Mouse (Mus musculus) kidney, adult 8-10 months (tissue): ENCODE results near the gene 1700047I17Rik2.
"Not testable (repeated sequence)": the region's sequence is repeated elsewhere in the genome, so short reads cannot be mapped to it uniquely, and the experiment has no call there.

ENCODE experiments used
- DNase-seq, 2 experiments: peaks; one replicate each; pipeline ENCODE4 v3.0.0; 2022

The 1700047I17Rik2 gene

DNA sequence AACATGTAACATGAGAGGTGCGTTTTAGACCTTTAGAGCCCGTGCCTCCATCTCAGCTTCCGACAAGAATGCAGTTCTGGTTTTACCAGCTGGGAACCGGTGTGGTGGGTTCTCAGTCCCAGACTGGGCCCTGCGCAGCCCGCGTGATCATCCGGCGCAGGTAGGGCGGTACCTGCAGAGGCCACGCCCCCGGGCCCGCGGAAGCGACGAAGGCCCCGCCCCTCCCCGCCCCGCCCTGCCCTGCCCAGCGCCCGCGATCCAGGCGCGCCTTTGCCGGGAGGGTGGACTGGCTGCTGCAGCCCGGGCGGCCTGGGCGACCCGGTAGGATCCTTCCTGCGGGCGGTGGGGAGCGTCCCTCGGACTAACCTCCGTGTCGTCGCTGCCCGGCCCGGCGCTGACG, at the start of gene 1700047I17Rik2:
1700047I17Rik2 (plus strand) TSS at position 287 of the 400 bp plus-strand sequence.
- not testable (repeated sequence) for DNase-seq

DNA sequence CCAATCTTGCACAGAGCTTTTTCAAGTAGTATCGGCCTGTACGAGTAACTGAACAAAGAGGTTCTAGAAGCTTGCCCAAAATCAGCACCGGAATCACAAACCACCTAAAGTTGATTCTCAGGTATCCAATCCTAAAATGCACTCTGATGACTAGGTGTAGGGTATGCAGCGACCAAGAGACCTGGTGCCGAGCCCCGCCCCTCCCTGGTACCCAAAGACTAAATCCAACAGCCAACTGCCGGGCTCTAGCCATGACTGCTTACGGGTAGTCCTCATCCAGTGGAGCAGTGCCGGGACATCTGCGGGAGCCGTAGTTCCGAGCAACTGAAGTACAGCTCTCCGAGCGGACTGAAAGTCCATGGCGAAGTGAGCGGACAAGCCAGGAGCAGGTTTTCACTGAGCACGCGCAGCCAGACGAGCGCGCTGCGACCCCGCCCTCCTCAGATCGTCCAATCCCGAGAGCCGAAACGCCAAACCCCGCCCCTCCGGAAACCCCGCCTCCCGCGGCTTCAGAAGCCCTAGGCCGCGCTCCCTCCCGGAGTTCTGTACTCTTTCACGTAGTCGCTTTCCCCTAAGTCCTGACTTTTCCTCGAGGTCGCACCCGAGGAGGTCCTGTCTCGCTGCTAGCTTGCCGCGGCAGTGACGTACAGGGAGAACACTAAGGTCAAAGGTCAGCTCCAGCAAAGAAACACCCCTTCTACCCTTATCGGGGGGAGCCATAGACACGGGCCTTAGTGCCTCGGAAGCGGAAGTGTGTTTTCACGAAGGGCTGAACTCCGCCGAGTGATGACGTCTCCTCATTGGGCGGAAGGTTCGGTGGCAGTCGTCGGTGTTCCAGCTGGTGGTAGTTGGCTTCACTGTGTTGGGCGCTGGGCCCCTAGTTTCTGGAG, 44.6 kb upstream of the 1700047I17Rik2 start, which contains the start of gene Srp54b:
Srp54b (plus strand) TSS at position 546 of the 890 bp plus-strand sequence.
- not testable (repeated sequence) for DNase-seq

DNA sequence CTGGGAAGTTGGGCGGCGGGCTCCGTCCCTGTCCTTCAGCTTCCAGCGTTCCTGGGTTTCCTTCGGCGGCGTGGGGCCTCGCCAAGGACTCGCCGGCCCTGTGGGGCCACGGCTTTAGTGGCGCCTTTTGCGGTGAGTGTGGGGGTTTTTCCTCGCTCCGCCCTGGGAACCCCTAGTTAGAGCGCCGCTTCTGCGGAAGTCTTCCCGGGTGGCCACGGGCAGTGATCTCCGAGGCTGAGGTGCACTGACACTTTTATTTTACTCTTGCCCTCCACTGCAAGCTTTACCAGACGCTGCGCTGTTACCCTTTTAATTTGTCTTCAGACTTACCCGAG, 44.0 kb upstream of the 1700047I17Rik2 start:
- not testable (repeated sequence) for DNase-seq

DNA sequence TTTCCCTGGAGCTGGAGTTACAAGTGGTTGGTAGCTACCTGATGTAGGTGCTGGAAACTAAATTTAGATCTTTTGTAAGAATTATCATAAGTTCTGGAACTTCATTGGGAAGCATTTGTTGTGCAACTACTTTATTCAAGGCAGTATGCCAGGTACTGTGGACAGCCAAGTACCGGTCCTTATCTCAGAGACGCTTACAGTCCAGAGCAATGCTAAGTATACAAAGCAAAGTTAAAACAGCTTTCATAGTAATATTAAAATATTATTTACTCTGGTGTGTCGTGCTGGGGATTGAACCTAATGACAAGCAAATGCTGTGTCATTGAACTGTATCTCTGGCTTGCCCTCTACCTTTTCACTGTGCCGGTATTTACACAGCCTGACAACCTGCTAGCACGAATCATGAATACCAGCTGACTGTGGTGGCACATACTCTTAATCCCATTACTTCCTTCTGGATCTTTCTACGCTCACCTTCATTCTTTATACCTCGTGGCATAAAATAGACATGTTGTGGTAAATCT, 32.3 kb upstream of the 1700047I17Rik2 start:
- DNase-seq = not testable (repeated sequence)

DNA sequence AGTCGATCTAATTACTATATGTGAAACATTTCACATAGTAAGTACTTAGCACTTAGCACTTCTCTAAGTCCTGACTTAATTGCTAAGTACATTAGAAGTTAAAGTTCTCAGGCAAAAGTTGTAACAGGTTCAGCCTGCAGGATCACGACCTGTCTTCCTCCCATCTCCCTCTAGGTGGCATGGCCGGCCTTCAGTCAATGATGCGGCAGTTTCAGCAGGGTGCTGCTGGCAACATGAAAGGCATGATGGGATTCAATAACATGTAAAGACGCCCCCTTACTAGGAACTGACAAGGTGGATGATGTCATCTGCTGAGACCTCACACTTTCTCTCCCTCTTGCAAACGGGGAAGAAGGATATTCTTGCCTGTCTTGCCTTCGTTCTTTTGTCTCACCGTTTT, 11.7 kb upstream of the 1700047I17Rik2 start:
- DNase-seq = not testable (repeated sequence)

DNA sequence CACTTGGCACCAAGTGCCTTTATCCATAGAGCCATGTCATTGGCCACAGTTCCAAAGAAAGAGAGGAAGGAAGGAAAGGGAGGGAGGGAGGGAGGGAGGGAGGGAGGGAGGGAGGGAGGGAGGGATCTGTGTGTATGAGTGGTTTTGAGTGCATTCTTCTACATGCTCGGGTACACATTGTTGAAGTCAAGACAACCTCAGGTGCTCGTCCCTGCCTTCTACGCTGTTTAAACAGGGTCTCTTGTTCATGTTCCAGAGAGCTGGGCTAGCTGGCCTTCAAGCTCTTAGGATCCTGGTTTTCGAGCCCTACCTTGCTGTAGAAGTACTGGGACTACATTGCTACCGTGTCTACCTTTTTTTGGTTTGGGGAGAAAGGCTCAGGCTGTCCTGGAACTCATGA, 10.3 kb upstream of the 1700047I17Rik2 start:
- not testable (repeated sequence) for DNase-seq

DNA sequence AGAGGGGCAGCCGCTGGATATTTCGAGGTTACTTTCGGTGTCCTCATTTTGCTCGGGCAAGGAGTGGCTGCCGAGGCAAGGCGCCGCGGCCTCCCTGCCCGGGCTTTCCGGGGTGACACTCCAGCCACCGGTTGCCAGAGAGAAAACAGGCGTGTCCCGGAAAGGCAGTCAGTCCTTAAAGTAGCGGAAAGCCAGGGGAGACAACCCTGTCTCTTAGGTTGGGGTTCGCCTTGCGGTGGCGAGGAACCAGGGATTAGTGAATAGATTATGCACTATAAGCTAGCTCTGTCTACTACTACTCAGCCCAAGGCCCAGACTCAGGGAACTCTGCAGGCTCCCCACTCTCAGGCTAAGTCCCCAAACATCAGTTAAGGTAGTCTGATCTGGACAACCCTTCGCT, 407 bp downstream of the 1700047I17Rik2 start:
- DNase-seq = not testable (repeated sequence)

DNA sequence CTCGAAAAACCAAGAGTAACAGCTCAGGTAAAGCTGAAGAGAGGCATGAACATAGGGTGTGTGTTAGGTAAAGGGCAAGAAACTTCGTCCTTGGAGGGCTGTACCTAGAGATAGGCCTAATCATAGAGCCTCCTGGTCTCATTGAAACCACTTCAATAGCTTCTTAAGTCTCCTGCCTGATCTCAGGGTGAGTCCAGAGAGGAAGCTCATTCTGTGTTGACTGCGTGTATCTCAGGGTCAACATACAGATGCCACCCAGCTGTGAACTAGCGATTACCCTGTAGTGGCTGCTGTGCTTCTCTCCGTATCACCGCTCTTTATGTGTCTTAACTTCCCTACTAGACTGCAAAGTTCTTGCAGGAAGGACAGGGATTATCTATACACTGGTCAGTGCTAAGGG, 13.6 kb downstream of the 1700047I17Rik2 start:
- DNase-seq = not testable (repeated sequence)

DNA sequence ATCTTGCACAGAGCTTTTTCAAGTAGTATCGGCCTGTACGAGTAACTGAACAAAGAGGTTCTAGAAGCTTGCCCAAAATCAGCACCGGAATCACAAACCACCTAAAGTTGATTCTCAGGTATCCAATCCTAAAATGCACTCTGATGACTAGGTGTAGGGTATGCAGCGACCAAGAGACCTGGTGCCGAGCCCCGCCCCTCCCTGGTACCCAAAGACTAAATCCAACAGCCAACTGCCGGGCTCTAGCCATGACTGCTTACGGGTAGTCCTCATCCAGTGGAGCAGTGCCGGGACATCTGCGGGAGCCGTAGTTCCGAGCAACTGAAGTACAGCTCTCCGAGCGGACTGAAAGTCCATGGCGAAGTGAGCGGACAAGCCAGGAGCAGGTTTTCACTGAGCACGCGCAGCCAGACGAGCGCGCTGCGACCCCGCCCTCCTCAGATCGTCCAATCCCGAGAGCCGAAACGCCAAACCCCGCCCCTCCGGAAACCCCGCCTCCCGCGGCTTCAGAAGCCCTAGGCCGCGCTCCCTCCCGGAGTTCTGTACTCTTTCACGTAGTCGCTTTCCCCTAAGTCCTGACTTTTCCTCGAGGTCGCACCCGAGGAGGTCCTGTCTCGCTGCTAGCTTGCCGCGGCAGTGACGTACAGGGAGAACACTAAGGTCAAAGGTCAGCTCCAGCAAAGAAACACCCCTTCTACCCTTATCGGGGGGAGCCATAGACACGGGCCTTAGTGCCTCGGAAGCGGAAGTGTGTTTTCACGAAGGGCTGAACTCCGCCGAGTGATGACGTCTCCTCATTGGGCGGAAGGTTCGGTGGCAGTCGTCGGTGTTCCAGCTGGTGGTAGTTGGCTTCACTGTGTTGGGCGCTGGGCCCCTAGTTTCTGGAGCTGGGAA, 30.5 kb downstream of the 1700047I17Rik2 start, which contains the start of gene Srp54c:
Srp54c (plus strand) TSS at position 543 of the 894 bp plus-strand sequence.
- not testable (repeated sequence) for DNase-seq

DNA sequence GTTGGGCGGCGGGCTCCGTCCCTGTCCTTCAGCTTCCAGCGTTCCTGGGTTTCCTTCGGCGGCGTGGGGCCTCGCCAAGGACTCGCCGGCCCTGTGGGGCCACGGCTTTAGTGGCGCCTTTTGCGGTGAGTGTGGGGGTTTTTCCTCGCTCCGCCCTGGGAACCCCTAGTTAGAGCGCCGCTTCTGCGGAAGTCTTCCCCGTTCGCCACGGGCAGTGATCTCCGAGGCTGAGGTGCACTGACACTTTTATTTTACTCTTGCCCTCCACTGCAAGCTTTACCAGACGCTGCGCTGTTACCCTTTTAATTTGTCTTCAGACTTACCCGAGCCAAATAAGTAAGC, 31.1 kb downstream of the 1700047I17Rik2 start:
- DNase-seq = not testable (repeated sequence)

DNA sequence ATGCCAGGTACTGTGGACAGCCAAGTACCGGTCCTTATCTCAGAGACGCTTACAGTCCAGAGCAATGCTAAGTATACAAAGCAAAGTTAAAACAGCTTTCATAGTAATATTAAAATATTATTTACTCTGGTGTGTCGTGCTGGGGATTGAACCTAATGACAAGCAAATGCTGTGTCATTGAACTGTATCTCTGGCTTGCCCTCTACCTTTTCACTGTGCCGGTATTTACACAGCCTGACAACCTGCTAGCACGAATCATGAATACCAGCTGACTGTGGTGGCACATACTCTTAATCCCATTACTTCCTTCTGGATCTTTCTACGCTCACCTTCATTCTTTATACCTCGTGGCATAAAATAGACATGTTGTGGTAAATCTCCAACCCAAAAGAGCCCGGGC, 42.9 kb downstream of the 1700047I17Rik2 start:
- DNase-seq = not testable (repeated sequence)

DNA sequence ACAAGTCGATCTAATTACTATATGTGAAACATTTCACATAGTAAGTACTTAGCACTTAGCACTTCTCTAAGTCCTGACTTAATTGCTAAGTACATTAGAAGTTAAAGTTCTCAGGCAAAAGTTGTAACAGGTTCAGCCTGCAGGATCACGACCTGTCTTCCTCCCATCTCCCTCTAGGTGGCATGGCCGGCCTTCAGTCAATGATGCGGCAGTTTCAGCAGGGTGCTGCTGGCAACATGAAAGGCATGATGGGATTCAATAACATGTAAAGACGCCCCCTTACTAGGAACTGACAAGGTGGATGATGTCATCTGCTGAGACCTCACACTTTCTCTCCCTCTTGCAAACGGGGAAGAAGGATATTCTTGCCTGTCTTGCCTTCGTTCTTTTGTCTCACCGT, 62.6 kb downstream of the 1700047I17Rik2 start:
- not testable (repeated sequence) for DNase-seq

DNA sequence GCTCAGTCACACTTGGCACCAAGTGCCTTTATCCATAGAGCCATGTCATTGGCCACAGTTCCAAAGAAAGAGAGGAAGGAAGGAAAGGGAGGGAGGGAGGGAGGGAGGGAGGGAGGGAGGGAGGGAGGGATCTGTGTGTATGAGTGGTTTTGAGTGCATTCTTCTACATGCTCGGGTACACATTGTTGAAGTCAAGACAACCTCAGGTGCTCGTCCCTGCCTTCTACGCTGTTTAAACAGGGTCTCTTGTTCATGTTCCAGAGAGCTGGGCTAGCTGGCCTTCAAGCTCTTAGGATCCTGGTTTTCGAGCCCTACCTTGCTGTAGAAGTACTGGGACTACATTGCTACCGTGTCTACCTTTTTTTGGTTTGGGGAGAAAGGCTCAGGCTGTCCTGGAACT, 64.0 kb downstream of the 1700047I17Rik2 start:
- not testable (repeated sequence) for DNase-seq
